In the genomic region with DNA sequence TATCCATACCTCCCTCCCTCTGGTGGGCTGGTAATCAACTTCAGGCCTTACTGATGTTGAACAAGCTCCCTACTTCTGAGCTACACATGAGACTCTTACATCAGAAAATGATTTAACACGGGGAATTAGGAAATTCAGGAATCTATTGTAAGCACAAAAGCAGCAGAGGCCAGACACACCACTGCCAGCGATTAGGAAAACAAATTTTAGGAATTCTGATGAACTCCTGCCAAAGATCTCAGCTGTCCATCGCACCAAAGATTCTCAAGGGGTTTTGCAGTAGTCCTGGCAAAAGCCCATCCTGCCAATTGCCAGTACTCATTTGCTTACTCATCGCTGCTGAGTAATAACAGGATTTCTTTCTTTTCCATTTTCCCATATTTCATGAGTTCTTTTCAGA, we compare ENCODE assay signal across 14 mouse cellular contexts.
DNase-seq lines count a peak whose midpoint lies in the region; ATAC-seq and TF ChIP-seq lines count a peak whose summit lies in the region.
"Had no signal": no experiment of that assay in that cellular context is flagged by ENCODE, and none has a peak within 500 bp of the region (broad histone marks: within the 10 kb centered on the region; RNA-seq: fewer than 3 reads in every experiment).

No protein-coding gene starts in this region.

- ATAC-seq in lung, postnatal 0 days: peak; percentile 54
- no peak for ATAC-seq in midbrain, embryonic 14.5 days (ENCODE audit: low FRiP score, low TSS enrichment)
- ATAC-seq: midbrain, embryonic 13.5 days had no signal

- no peak for TF ChIP-seq CTCF in lung, postnatal 0 days (IDR thresholded peaks at IDR 0.05)

- H3K9me3 ChIP-seq in lung, postnatal 0 days (ENCODE audit: low read length): no peaks in the 10 kb centered on the region
- H3K9me3 ChIP-seq in midbrain, embryonic 14.5 days (ENCODE audit: control insufficient read depth, low read length): no peaks in the 10 kb centered on the region
- H3K9me3 ChIP-seq: heart, embryonic 13.5 days; limb, embryonic 15.5 days; midbrain, embryonic 13.5 days had no signal

- no peak overlapping the region for H3K4me2 ChIP-seq in lung, postnatal 0 days (replicated peaks; ENCODE audit: low read depth, low read length)
- no peak overlapping the region for H3K4me2 ChIP-seq in midbrain, embryonic 14.5 days (ENCODE audit: low read length)
- H3K4me2 ChIP-seq: heart, embryonic 13.5 days; limb, embryonic 15.5 days; midbrain, embryonic 13.5 days had no signal

- 53% methylated on average over 4 of the region's 4 CpGs for WGBS in lung, postnatal 0 days
- WGBS in midbrain, embryonic 14.5 days: 68% methylated on average over 4 of the region's 4 CpGs

- intact Hi-C loops in left cerebral cortex, postnatal 4 days (cut with DNase I): no loop called here

- H3K36me3 ChIP-seq in lung, postnatal 0 days (ENCODE audit: insufficient read depth, low read length): no peaks in the 10 kb centered on the region
- no peaks in the 10 kb centered on the region for H3K36me3 ChIP-seq in midbrain, embryonic 14.5 days (ENCODE audit: control insufficient read depth, insufficient read depth, low read length)
- H3K36me3 ChIP-seq: heart, embryonic 13.5 days; limb, embryonic 15.5 days had no signal

- no peak overlapping the region for H3K4me3 ChIP-seq in lung, postnatal 0 days (ENCODE audit: low read depth, low read length)
- H3K4me3 ChIP-seq in midbrain, embryonic 14.5 days (replicated peaks; ENCODE audit: low read depth, low read length): no peak overlapping the region
- H3K4me3 ChIP-seq: erythroblast, embryonic 14.5 days; heart, embryonic 13.5 days; limb, embryonic 15.5 days; midbrain, embryonic 13.5 days had no signal

- peak; percentile 47; the same call in 1 of the 2 replicates for TF ChIP-seq EP300 in lung, postnatal 0 days (IDR thresholded peaks at IDR 0.05)

- DNase-seq in left cerebral cortex, postnatal 4 days: peak; percentile 15
- DNase-seq in left cerebral cortex, adult 9 months (ENCODE audit: low spot score in 2 of 2): no peak
- peak; percentile 48 for DNase-seq in adrenal gland, postnatal 14 days
- peak; percentile 8 to 34 for DNase-seq in gastrocnemius, adult 8-10 months (ENCODE audit: low spot score in 2 of 2)
- peak; percentile 81 for DNase-seq in lung, postnatal 0 days (ENCODE audit: low spot score)
- no peak for DNase-seq in frontal cortex, postnatal 25 days (ENCODE audit: low spot score in 2 of 2)
- no peak for DNase-seq in cerebellum, adult 18-20 months
- DNase-seq in midbrain, embryonic 14.5 days: no peak
- DNase-seq: cerebellum, adult 8-10 months had no signal

- no peaks in the 10 kb centered on the region for H3K4me1 ChIP-seq in lung, postnatal 0 days (ENCODE audit: insufficient read depth, low read depth, low read length)
- no peaks in the 10 kb centered on the region for H3K4me1 ChIP-seq in midbrain, embryonic 14.5 days (ENCODE audit: control insufficient read depth, insufficient read depth, low read length)
- H3K4me1 ChIP-seq: midbrain, embryonic 13.5 days had no signal

- H3K27ac ChIP-seq in lung, postnatal 0 days (ENCODE audit: low read length): no peak overlapping the region
- no peak overlapping the region for H3K27ac ChIP-seq in midbrain, embryonic 14.5 days (replicated peaks; ENCODE audit: low read depth, low read length)
- H3K27ac ChIP-seq: heart, embryonic 13.5 days; kidney, postnatal 0 days; limb, embryonic 15.5 days; midbrain, embryonic 13.5 days had no signal

- no peaks in the 10 kb centered on the region for H3K27me3 ChIP-seq in lung, postnatal 0 days (replicated peaks; ENCODE audit: insufficient read depth, low read length)
- no peaks in the 10 kb centered on the region for H3K27me3 ChIP-seq in midbrain, embryonic 14.5 days (ENCODE audit: control insufficient read depth, insufficient read depth, low read length)
- H3K27me3 ChIP-seq: heart, embryonic 13.5 days; limb, embryonic 15.5 days; midbrain, embryonic 13.5 days had no signal

- H3K9ac ChIP-seq in lung, postnatal 0 days (replicated peaks; ENCODE audit: low read depth): no peak overlapping the region
- no peak overlapping the region for H3K9ac ChIP-seq in midbrain, embryonic 14.5 days (replicated peaks; ENCODE audit: low read length)
- H3K9ac ChIP-seq: heart, embryonic 13.5 days; limb, embryonic 15.5 days; midbrain, embryonic 13.5 days had no signal

Comparison
In these comparisons a context has a peak if more than half of its experiments do, and no peak if none do; other contexts are left out.
1. DNase-seq: peak in left cerebral cortex, postnatal 4 days (single experiment), adrenal gland, postnatal 14 days (single experiment), gastrocnemius, adult 8-10 months (2 of 2) and lung, postnatal 0 days (single experiment); none in left cerebral cortex, adult 9 months (0 of 2), frontal cortex, postnatal 25 days (0 of 2), cerebellum, adult 18-20 months (0 of 2) and midbrain, embryonic 14.5 days (single experiment).